Mouse (Mus musculus): ENCODE data around the gene Anapc4. TPM values are rescaled to one million over a fixed set of nuclear protein-coding genes. Genes with fewer than 3 reads are reported as not detected.
A peak's percentile ranks its signal among the peaks of the same experiment; 100 is the strongest.

The Anapc4 gene
- polyA plus RNA-seq, 1 experiment from 2014 or later: 113 TPM

DNA sequence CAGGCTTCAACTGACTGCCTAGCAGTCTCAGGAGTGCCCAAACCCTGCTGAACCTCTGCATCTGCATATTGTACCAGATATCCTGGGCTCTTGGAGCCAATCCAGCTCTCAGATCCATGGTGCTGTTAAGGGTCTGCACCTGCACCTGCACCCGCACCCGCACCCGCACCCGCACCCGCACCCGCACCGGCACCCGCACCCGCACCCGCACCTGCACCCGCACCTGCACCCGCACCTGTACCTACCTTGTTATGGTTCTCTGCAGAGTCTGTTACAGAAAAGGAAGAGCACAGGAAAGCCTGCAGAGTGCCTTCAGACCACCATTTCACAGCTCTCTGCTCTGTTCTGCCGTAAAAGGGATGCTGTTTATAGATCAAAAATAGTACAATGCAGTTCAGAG lies 38.2 kb downstream of the Anapc4 start:
- ATAC-seq (ENCODE audit: borderline replicate concordance, extremely low read depth, low FRiP score, low TSS enrichment): no peak
- Histone ChIP-seq H3K4me1 (no peaks in the 10 kb centered on the region), H3K4me2 (no peak overlapping the region), H3K27me3 (no peaks in the 10 kb centered on the region), H3K4me3 (no peak overlapping the region), H3K27ac (no peak overlapping the region), H3K36me3 (peaks cover 21% of the 10 kb centered on the region), H3K9me3 (no peaks in the 10 kb centered on the region), H3K9ac (no peak overlapping the region)
- 93% methylated on average over 13 of the region's 13 CpGs for WGBS

DNA sequence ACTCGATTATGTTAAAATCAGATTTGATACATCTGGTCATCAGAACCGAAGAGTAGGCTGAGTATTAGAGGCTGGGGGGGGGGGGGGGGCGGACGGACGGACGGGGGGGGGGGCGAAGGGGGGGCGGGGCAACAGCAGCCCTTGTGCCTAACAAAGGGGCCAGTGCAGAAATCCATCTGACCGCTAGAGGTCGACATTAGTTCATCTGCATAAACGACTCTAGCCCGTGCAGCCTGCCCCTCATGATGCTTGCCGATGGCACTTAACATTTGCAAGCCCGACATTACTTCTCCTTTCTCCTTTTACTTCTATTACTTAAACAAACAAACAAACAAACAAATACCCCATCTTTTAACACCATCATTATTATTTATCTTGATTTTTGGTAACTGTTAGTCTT lies 45.0 kb downstream of the Anapc4 start:
- no peaks in the 10 kb centered on the region for H3K36me3 ChIP-seq
- no peak overlapping the region for H3K9ac ChIP-seq
- H3K4me2 ChIP-seq: peak overlapping the region; percentile 3; the same call in 1 of the 2 replicates
- no peaks in the 10 kb centered on the region for H3K9me3 ChIP-seq
- H3K27ac ChIP-seq: no peak overlapping the region
- no peak overlapping the region for H3K4me3 ChIP-seq
- ATAC-seq (ENCODE audit: borderline replicate concordance, extremely low read depth, low FRiP score, low TSS enrichment): no peak; the same call in 1 of the 2 replicates
- WGBS: 2% methylated on average over 8 of the region's 14 CpGs
- H3K27me3 ChIP-seq: no peaks in the 10 kb centered on the region
- H3K4me1 ChIP-seq: 0 out of 2 replicates have a peak, but pooled peaks cover 6% of the 10 kb centered on the region

DNA sequence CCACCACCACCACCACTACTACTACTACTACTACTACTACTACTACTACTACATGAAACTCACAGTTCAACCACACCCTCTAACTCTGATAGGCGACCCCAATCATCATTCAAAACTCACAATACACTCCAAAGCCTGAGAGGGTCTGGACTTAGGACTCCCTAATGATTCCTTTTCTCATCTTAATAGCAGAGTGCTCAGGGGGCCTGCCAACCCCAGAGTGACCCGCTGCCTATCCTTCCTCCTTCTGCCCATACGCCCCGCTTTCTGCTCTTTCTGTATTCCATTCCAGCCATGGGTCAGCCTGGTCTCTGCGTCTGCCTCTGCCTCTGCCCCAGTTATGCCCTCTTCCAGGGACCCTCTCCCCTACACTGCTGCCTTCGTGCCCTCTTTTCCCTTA lies 46.1 kb downstream of the Anapc4 start:
- Histone ChIP-seq H3K4me2 (no peak overlapping the region), H3K27me3 (no peaks in the 10 kb centered on the region), H3K9ac (no peak overlapping the region), H3K36me3 (no peaks in the 10 kb centered on the region), H3K27ac (no peak overlapping the region), H3K4me3 (no peak overlapping the region), H3K4me1 (0 out of 2 replicates have a peak, but pooled peaks cover 6% of the 10 kb centered on the region), H3K9me3 (no peaks in the 10 kb centered on the region)
- no peak for ATAC-seq (ENCODE audit: borderline replicate concordance, extremely low read depth, low FRiP score, low TSS enrichment)
- WGBS: 88% methylated on average over 6 of the region's 6 CpGs

DNA sequence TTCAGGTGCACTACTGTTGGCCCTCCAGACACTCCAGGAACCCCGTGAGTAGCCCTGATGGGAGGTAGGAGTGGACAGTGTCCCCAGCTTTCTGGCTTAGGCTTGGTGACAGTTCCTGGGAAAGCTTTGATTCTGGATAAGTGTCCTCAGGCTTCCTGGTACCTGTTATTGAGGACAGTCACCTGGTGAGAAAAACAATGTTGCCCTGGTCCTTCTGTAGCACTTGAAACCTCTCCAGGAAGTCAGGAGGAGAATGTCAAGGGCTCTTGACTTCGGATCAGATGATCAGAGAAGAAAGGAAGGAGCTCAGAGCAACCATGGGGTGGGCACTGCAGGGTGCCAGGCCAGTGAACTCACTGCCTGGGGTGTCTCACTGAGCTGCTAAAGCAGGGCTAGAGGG lies 48.6 kb downstream of the Anapc4 start:
- Histone ChIP-seq H3K36me3 (no peaks in the 10 kb centered on the region), H3K27me3 (no peaks in the 10 kb centered on the region), H3K9ac (no peak overlapping the region), H3K4me3 (no peak overlapping the region), H3K4me1 (0 out of 2 replicates have a peak, but pooled peaks cover 6% of the 10 kb centered on the region), H3K27ac (no peak overlapping the region), H3K4me2 (no peak overlapping the region), H3K9me3 (no peaks in the 10 kb centered on the region)
- WGBS: 23% methylated on average over 2 of the region's 2 CpGs
- ATAC-seq (ENCODE audit: borderline replicate concordance, extremely low read depth, low FRiP score, low TSS enrichment): no peak

DNA sequence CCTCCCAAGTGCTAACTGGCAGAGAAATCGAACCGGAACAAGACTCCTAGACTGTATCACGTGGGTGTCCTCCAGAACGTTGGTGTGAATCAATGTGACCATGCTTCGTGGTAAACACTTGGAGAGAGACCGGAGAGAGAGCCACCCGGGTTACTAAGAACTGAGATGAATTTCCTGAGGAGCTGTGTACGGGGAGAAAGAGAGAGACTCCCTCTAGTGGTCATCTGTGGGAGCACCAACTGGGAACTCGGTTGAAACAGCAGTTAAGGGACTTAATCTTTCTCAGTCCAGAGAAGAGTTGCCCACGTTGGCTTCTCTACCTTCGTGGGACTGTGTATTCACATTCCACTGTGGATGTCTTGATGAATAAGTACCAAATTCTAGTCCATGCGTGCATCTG lies 53.3 kb downstream of the Anapc4 start:
- H3K4me1 ChIP-seq: 0 out of 2 replicates have a peak, but pooled peaks cover under 1% of the 10 kb centered on the region
- H3K36me3 ChIP-seq: no peaks in the 10 kb centered on the region
- no peak overlapping the region for H3K27ac ChIP-seq
- H3K4me2 ChIP-seq: no peak overlapping the region
- H3K9me3 ChIP-seq: no peaks in the 10 kb centered on the region
- no peaks in the 10 kb centered on the region for H3K27me3 ChIP-seq
- no peak overlapping the region for H3K4me3 ChIP-seq
- no peak overlapping the region for H3K9ac ChIP-seq
- WGBS: 46% methylated on average over 12 of the region's 12 CpGs
- ATAC-seq (ENCODE audit: borderline replicate concordance, extremely low read depth, low FRiP score, low TSS enrichment): no peak

DNA sequence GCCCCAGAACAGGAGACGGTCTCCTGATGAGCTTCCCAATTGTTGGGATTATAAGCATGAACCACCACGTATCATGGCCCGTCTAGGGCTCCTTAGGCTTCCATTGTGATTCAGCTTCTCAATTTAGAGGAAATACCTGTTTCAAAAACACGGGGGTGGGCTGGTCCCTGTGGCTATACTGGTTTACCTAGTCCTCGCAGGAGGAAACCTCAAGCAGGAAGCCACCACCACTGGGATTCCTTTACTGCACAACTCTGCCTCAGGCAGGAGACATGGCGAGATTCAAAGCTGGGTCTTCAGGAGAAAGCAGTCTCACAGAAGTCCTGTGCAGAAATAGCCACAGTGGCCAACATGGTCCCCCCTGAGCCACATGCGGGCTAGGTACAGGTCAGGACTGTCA lies 56.1 kb downstream of the Anapc4 start:
- no peak for ATAC-seq (ENCODE audit: borderline replicate concordance, extremely low read depth, low FRiP score, low TSS enrichment)
- H3K36me3 ChIP-seq: no peaks in the 10 kb centered on the region
- 87% methylated on average over 7 of the region's 7 CpGs for WGBS
- H3K4me1 ChIP-seq: no peaks in the 10 kb centered on the region
- no peak overlapping the region for H3K4me3 ChIP-seq
- H3K9me3 ChIP-seq: no peaks in the 10 kb centered on the region
- H3K27me3 ChIP-seq: no peaks in the 10 kb centered on the region
- H3K4me2 ChIP-seq: no peak overlapping the region
- H3K27ac ChIP-seq: no peak overlapping the region
- no peak overlapping the region for H3K9ac ChIP-seq

DNA sequence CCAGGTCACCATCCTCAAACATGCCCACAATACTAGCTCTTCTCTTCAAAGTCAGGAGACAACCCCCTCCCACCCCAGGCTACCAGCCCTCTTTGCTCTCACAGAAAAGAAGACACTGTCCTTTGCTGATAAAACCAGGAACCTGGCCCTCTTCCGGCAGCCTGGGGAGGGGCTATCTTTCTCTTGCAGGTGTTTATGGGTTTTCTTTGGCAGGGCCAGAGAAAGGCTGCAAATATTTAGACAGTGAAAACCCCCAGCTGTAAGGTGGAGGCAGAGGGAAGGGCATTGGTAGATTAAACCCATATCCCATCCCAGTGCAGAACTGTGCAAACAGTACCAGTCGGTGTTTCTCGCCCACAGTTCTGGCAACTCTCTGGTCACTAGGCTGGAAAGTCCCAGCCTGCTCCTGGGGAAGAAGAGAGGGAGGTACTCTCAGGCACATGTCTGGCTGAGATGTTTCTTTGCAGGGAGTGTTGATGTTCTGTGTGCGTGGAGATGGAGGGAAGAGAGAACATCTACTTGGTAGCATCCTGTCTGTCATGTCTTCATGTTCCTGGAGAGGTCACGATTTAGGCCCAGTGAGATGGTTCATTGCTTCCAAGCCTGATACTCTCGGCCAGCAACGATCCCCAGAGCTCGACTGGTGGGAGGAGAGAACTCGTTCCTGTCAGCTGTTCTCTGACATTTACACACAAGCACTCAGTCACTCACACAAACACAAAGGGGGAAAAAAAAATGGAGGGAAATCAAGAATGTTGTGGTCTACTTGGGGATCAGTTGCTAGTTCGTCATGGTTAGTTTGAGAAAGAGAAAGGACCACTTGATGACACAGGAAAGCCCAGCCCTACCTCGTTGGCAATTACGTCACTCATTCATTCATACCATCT lies 58.4 kb downstream of the Anapc4 start:
- no peak for ATAC-seq (ENCODE audit: borderline replicate concordance, extremely low read depth, low FRiP score, low TSS enrichment)
- Histone ChIP-seq H3K27ac (no peak overlapping the region), H3K4me1 (no peaks in the 10 kb centered on the region), H3K9me3 (no peaks in the 10 kb centered on the region), H3K9ac (no peak overlapping the region), H3K36me3 (no peaks in the 10 kb centered on the region), H3K4me2 (no peak overlapping the region), H3K4me3 (no peak overlapping the region), H3K27me3 (no peaks in the 10 kb centered on the region)
- 44% methylated on average over 12 of the region's 12 CpGs for WGBS

DNA sequence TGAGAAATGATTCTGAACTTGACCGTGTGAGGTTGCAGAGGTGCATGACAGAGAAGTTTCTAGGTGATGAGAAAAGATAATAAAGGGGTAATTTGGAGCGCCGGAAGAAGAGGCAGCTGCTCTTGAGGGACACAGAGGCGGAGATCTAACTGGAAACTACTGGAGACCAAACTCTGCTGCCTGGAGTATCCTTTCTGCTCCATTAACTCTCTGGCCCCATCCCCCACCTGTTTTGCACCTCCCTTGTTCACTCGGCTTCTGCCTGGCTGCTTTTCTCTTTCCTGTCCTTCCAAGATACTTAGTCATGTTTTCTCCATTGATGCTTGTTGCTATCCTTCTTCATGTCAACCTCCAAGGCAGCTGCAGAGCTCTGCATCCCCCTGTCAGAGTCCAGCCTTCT lies 60.1 kb downstream of the Anapc4 start:
- Histone ChIP-seq H3K9ac (no peak overlapping the region), H3K4me2 (no peak overlapping the region), H3K36me3 (no peaks in the 10 kb centered on the region), H3K27me3 (no peaks in the 10 kb centered on the region), H3K27ac (no peak overlapping the region), H3K9me3 (no peaks in the 10 kb centered on the region), H3K4me1 (no peaks in the 10 kb centered on the region), H3K4me3 (no peak overlapping the region)
- ATAC-seq (ENCODE audit: borderline replicate concordance, extremely low read depth, low FRiP score, low TSS enrichment): no peak
- WGBS: 74% methylated on average over 5 of the region's 5 CpGs

DNA sequence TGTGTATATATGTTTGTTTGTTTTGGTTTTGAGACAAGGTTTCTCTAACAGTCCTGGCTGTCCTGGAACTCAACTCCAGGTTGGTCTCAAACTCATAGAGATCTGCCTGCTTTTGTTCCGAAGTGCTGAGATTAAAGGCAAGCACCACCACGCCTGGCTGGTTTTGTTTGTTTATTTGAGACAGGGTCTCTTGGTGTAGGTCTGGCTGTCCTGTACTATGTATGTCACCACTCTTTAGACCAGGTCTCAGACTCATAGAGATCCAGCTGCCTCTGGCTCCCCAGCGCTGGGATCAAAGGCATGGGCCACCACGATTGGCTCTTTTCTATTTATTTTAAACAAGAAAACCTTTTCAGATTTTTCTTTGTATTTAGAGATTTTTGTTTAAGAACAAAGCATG lies 70.4 kb downstream of the Anapc4 start:
- no peak overlapping the region for H3K4me2 ChIP-seq
- H3K36me3 ChIP-seq: no peaks in the 10 kb centered on the region
- H3K9me3 ChIP-seq: no peaks in the 10 kb centered on the region
- 9% methylated on average over 4 of the region's 4 CpGs for WGBS
- no peaks in the 10 kb centered on the region for H3K27me3 ChIP-seq
- 0 out of 2 replicates have a peak, but pooled peaks cover 9% of the 10 kb centered on the region for H3K4me1 ChIP-seq
- H3K4me3 ChIP-seq: no peak overlapping the region
- H3K9ac ChIP-seq: no peak overlapping the region
- no peak; the same call in 1 of the 2 replicates for ATAC-seq (ENCODE audit: borderline replicate concordance, extremely low read depth, low FRiP score, low TSS enrichment)
- H3K27ac ChIP-seq: no peak overlapping the region; the same call in 1 of the 2 replicates

DNA sequence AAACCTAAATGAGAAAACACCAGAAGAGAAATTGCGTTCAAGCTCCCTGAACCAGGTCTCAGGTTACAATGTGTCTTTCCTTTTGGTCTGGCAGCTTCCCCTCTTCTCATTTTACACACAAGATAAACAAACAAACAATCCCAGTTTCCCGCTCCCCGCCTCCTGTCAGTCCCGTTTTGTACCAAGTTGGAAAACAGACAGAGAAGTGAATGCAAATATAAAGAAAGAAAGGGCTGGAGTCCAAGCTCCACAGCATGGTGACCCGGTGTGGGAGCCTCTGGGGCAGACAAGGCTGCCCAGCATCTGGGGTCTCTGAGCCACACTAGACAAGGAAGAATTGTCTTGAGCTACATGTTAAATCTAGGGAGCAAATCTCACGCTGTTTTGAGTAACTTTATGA lies 70.9 kb downstream of the Anapc4 start:
- 0 out of 2 replicates have a peak, but pooled peaks cover 9% of the 10 kb centered on the region for H3K4me1 ChIP-seq
- H3K4me3 ChIP-seq: no peak overlapping the region
- peak; percentile 42; the same call in 1 of the 2 replicates for ATAC-seq (ENCODE audit: borderline replicate concordance, extremely low read depth, low FRiP score, low TSS enrichment)
- H3K36me3 ChIP-seq: no peaks in the 10 kb centered on the region
- no peak overlapping the region for H3K9ac ChIP-seq
- peak overlapping the region; percentile 6; the same call in 1 of the 2 replicates for H3K27ac ChIP-seq
- WGBS: 19% methylated on average over 6 of the region's 6 CpGs
- H3K9me3 ChIP-seq: no peaks in the 10 kb centered on the region
- no peak overlapping the region for H3K4me2 ChIP-seq
- no peaks in the 10 kb centered on the region for H3K27me3 ChIP-seq

DNA sequence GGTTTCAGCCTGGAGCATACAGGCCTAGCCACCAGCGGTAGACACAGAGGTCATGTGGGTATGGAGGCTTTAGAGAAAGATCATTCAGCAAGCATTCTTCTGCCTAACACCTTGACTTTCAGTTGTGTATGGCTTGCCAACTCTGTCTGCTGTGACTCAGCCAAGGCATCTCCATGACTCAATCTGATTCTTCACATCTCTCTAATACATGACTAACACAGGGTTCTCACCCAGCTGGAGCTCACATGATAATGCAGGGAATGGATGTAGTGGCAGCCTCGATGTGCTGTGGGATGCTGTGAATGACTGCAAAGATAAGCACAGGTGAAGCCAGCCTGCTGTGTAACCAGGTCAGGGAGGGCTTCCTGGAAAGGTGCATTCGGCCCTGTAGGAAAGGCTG lies 74.4 kb downstream of the Anapc4 start:
- 0 out of 2 replicates have a peak, but pooled peaks cover 19% of the 10 kb centered on the region for H3K4me1 ChIP-seq

DNA sequence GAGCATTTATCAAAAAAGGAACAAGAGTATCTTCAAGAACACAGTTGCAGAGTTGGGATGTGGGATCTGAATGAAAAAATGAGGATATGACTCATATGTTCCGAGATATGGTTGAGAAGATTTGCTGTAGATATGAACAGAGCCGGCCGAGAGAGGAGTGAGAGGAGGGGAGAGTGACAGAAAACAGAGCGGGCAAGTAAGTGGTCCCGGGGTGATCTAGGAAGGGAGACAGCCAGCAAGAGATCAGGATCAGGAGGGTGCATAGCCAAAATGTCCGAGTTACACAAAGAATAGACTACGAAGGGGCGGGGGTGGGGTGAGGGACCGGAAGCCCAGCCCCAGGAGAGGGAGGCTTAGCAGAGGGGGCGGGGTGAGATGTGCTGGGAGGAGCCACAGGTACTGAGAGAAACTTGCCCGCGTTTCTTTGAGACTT lies 76.4 kb downstream of the Anapc4 start:
- H3K4me2 ChIP-seq: peak overlapping the region; percentile 46
- H3K4me1 ChIP-seq: 0 out of 2 replicates have a peak, but pooled peaks cover 14% of the 10 kb centered on the region
- H3K9me3 ChIP-seq: no peaks in the 10 kb centered on the region
- WGBS: 21% methylated on average over 12 of the region's 12 CpGs
- peak overlapping the region; percentile 22 for H3K4me3 ChIP-seq
- no peak overlapping the region; the same call in 1 of the 2 replicates for H3K27ac ChIP-seq
- H3K27me3 ChIP-seq: no peaks in the 10 kb centered on the region
- peak; percentile 32; the same call in 1 of the 2 replicates for ATAC-seq (ENCODE audit: borderline replicate concordance, extremely low read depth, low FRiP score, low TSS enrichment)
- no peaks in the 10 kb centered on the region for H3K36me3 ChIP-seq
- H3K9ac ChIP-seq: no peak overlapping the region

More for the DNA sequence above, 74.4 kb downstream of the Anapc4 start:
- Histone ChIP-seq H3K36me3 (no peaks in the 10 kb centered on the region), H3K9me3 (no peaks in the 10 kb centered on the region), H3K4me3 (no peak overlapping the region), H3K27ac (no peak overlapping the region), H3K4me2 (no peak overlapping the region), H3K9ac (no peak overlapping the region), H3K27me3 (no peaks in the 10 kb centered on the region)
- ATAC-seq (ENCODE audit: borderline replicate concordance, extremely low read depth, low FRiP score, low TSS enrichment): no peak
- 83% methylated on average over 3 of the region's 3 CpGs for WGBS

Measured in lung, embryonic 15.5 days (tissue).